Mouse (Mus musculus) heart, embryonic 14.5 days (tissue): ENCODE measurements around the gene Gpr176. TPM values are rescaled to one million over a fixed set of nuclear protein-coding genes. Genes with fewer than 3 reads are reported as not detected.
A peak's percentile ranks its signal among the peaks of the same experiment; 100 is the strongest.

Experiments
- ATAC-seq: fragments of 200-750 bp; cut with Nextera tagmentation; 2 replicates; pipeline ENCODE4 v1.8.0; 2017; ENCODE audit warnings: low read depth, moderate TSS enrichment; ENCODE audit not compliant: insufficient number of reproducible peaks, insufficient read depth, low FRiP score
- H3K27ac ChIP-seq, 2 experiments: fragments of 200-500 bp in 1 of 2; fragments of 300-500 bp in 1 of 2; sonication (generic) in 1 of 2; replicated peaks in 1 of 2; 2 replicates each; pipeline ENCODE4 v1.5.1; 2012 to 2014; ENCODE audit warnings: low read depth in 2 of 2, low read length in 2 of 2, control low read depth in 1 of 2, mild to moderate bottlenecking in 1 of 2, mixed read lengths in 1 of 2; ENCODE audit not compliant: control insufficient read depth in 1 of 2, insufficient read depth in 1 of 2
- H3K27me3 ChIP-seq: fragments of 300-500 bp; sonication (generic); 2 replicates; pipeline ENCODE4 v1.6.1; 2014; ENCODE audit warnings: mild to moderate bottlenecking, low read length, control low read depth; ENCODE audit not compliant: control insufficient read depth, insufficient read depth
- H3K36me3 ChIP-seq: fragments of 300-500 bp; sonication (generic); 2 replicates; pipeline ENCODE4 v1.6.1; 2014; ENCODE audit warnings: mild to moderate bottlenecking, control low read depth, low read length, mixed read lengths; ENCODE audit not compliant: control insufficient read depth, insufficient read depth
- H3K4me1 ChIP-seq, 2 experiments: fragments of 200-500 bp in 1 of 2; fragments of 300-500 bp in 1 of 2; sonication (generic) in 1 of 2; 2 replicates each; pipeline ENCODE4 v1.6.1; 2012 to 2014; ENCODE audit warnings: low read length in 2 of 2, control low read depth in 1 of 2, mixed read lengths in 1 of 2; ENCODE audit not compliant: control insufficient read depth in 2 of 2, insufficient read depth in 2 of 2
- H3K4me2 ChIP-seq: fragments of 300-500 bp; sonication (generic); 2 replicates; pipeline ENCODE4 v1.6.1; 2014; ENCODE audit warnings: mild to moderate bottlenecking, low read length
- H3K4me3 ChIP-seq, 2 experiments: fragments of 200-500 bp in 1 of 2; fragments of 300-500 bp in 1 of 2; sonication (generic) in 1 of 2; 2 replicates each; pipeline ENCODE4 v1.5.1; 2012 to 2014; ENCODE audit warnings: low read length in 2 of 2, mild to moderate bottlenecking in 2 of 2, control low read depth in 1 of 2, low read depth in 1 of 2, moderate library complexity in 1 of 2; ENCODE audit not compliant: control insufficient read depth in 1 of 2, insufficient read depth in 1 of 2
- H3K9ac ChIP-seq: fragments of 300-500 bp; sonication (generic); 2 replicates; pipeline ENCODE4 v1.6.1; 2014; ENCODE audit warnings: mild to moderate bottlenecking, low read length
- H3K9me3 ChIP-seq: fragments of 300-500 bp; sonication (generic); 2 replicates; pipeline ENCODE4 v1.6.1; 2016; ENCODE audit warnings: low read length, control low read depth; ENCODE audit not compliant: control insufficient read depth
- WGBS: fragments of 180-500 bp; shearing (Covaris S2); extraction: QIAGEN DNeasy Blood & Tissue Kit; methylation state at CpG from one replicate; pipeline ENCODE4 v1.1.7; 2014; 5-methylcytosine and 5-hydroxymethylcytosine counted together
- polyA plus RNA-seq: library from polyadenylated mRNA; unstranded; fragments of >200 nt; fragmentation: Nextera tagmentation; extraction: Ambion mirVana; gene quantifications from 2 replicates; pipeline ENCODE4 v1.2.1, GENCODE M21; 2014

Gene Gpr176
- polyA plus RNA-seq, 1 experiment from 2014 or later = 0.76 TPM

DNA sequence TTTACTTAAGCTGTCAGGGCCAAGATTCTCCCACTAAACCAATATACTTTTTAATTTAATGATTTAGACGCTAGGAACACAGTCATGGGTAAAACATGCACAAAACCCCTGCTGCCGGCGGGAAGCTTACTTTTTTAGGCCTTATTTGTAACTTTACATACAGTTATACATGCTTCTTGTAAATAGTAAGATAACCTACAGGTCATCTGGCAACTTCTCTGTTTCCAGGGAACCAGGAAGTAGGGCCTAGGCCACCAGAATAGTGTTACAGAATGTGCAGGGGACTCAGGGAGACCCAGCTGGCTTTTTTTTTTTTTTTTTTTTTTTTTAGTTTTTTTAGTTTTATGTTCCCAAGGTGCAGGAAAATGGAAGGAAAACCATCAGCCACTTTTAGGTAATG is 16.4 kb upstream of the Gpr176 start:
- Histone ChIP-seq H3K4me3 (peak overlapping the region in 1 of 2 experiments; percentile 83; a peak in 3 of 4 replicates), H3K36me3 (no peaks in the 10 kb centered on the region), H3K27ac (peak overlapping the region; percentile 44 to 94; a peak in 3 of 4 replicates), H3K9me3 (no peaks in the 10 kb centered on the region), H3K9ac (peak overlapping the region; percentile 92), H3K4me1 (peaks cover 0 to 11% of the 10 kb centered on the region in 2 experiments; a peak in 2 of 4 replicates), H3K27me3 (no peaks in the 10 kb centered on the region), H3K4me2 (peak overlapping the region; percentile 89)
- no peak for ATAC-seq
- 55% methylated on average over 3 of the region's 3 CpGs for whole genome bisulfite sequencing

DNA sequence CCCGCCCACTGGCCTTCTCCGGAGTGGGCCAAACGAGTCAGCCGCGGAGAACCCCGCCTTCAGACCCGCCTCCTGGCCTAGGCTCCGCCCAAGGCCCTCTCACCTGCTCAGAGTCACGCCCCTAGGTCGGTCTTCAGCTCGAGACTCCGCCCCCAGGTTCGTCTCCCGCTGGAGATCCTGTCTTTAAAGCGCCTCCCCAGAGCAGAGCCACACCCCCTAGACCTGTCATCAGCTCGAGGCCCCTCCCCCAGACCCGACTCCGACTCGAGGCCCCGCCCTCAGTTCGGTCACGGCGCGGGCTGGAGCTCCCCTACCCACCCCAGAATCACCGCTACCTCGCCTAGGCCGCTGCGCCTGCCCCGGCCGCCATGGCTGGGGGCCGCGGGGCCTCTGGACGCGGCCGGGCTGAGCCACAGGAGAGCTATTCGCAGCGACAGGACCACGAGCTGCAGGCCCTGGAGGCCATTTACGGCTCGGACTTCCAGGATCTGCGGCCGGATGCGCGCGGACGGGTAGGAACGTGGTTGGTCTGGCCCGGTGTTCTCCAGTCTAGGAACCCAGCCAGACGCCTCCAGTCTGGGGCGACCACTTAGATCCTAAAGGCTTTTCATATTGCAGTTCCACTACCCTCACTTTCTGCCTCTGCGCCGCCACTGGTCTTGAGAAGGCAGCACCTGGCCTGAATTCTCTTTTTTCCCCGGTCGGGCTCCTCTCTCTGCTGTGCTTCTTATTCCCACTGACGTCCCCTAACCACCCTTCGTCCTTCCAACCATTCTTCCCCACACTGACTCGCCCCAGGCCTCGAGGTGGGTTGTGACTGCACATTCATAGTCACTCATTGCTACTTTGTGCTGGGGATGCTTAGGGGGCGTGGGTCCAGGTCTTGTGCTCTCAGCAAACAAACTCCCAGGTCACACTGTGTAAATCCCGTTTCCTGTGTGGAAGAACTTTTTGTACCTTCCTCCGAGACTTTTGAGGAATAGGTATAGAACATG is 15.4 kb upstream of the Gpr176 start, which contains the start of gene Eif2ak4:
Gene Eif2ak4, plus strand, starts transcription at position 278 of the 995 bp plus-strand sequence.
- peak within 1 kb of the TSS; percentile 83 to 98 for H3K4me3 ChIP-seq
- peaks cover 0 to 11% of the 10 kb centered on the region in 2 experiments; a peak in 2 of 4 replicates for H3K4me1 ChIP-seq
- no peaks in the 10 kb centered on the region for H3K9me3 ChIP-seq
- peak; percentile 98 for ATAC-seq
- H3K27ac ChIP-seq = peak within 1 kb of the TSS; percentile 94 to 96
- under 1% methylated on average over 61 of the region's 61 CpGs for WGBS
- no peaks in the 10 kb centered on the region for H3K27me3 ChIP-seq
- peak within 1 kb of the TSS; percentile 92 for H3K9ac ChIP-seq
- peak within 1 kb of the TSS; percentile 89 for H3K4me2 ChIP-seq
- no peaks in the 10 kb centered on the region for H3K36me3 ChIP-seq

GRCm38 (mm10) chr2:118383387-118383786 is 10.2 kb upstream of the Gpr176 start:
- no peak overlapping the region for H3K9ac ChIP-seq
- 73% methylated on average over 5 of the region's 5 CpGs for WGBS
- no peaks in the 10 kb centered on the region for H3K36me3 ChIP-seq
- no peak overlapping the region for H3K4me3 ChIP-seq
- H3K27me3 ChIP-seq = no peaks in the 10 kb centered on the region
- H3K9me3 ChIP-seq = no peaks in the 10 kb centered on the region
- H3K27ac ChIP-seq = no peak overlapping the region
- no peaks in the 10 kb centered on the region for H3K4me1 ChIP-seq
- ATAC-seq = no peak
- H3K4me2 ChIP-seq = no peak overlapping the region

- no peaks in the 10 kb centered on the region for H3K36me3 ChIP-seq
- no peaks in the 10 kb centered on the region for H3K4me1 ChIP-seq
- H3K4me2 ChIP-seq = no peak overlapping the region
- H3K4me3 ChIP-seq = no peak overlapping the region
- H3K9ac ChIP-seq = no peak overlapping the region
- no peaks in the 10 kb centered on the region for H3K9me3 ChIP-seq
- 58% methylated on average over 1 of the region's 1 CpGs for WGBS
- H3K27me3 ChIP-seq = no peaks in the 10 kb centered on the region
- ATAC-seq = no peak
- H3K27ac ChIP-seq = no peak overlapping the region
Measured at GRCm38 (mm10) chr2:118379756-118380155, 6.5 kb upstream of the Gpr176 start.

DNA sequence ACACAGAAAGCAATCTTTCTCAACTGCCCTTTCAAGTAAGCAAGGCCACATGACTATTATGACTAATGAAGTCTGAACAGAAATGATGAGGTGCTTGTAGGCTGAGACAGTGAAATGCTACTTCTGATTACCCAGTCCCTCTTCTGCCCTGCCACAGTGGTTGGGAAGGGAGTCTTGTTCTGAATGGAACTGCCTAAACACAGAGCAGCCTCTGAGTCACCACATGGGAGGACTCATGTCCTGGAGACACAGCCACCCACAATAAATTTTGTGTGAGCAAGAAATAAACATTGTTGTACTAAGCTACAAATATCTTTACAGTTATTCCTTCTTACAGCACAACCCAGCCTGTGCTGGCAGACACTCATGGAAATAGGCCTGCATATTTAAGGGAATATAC is 2.7 kb upstream of the Gpr176 start:
- ATAC-seq = no peak
- Histone ChIP-seq H3K27ac (no peak overlapping the region), H3K4me1 (peaks cover 4 to 18% of the 10 kb centered on the region in 2 experiments; a peak in 3 of 4 replicates), H3K9me3 (no peaks in the 10 kb centered on the region), H3K4me2 (no peak overlapping the region), H3K27me3 (peaks cover 21% of the 10 kb centered on the region), H3K4me3 (no peak overlapping the region), H3K36me3 (no peaks in the 10 kb centered on the region), H3K9ac (no peak overlapping the region)

- WGBS = 78% methylated on average over 1 of the region's 1 CpGs
- no peaks in the 10 kb centered on the region for H3K36me3 ChIP-seq
- no peak for ATAC-seq
- H3K9ac ChIP-seq = no peak overlapping the region
- no peak overlapping the region for H3K4me3 ChIP-seq
- H3K27ac ChIP-seq = no peak overlapping the region
- no peak overlapping the region for H3K4me2 ChIP-seq
- no peaks in the 10 kb centered on the region for H3K9me3 ChIP-seq
- H3K4me1 ChIP-seq = peaks cover 4 to 18% of the 10 kb centered on the region in 2 experiments; a peak in 3 of 4 replicates
- H3K27me3 ChIP-seq = peaks cover 25% of the 10 kb centered on the region
Measured at GRCm38 (mm10) chr2:118375522-118375921, 2.3 kb upstream of the Gpr176 start.

- WGBS = 3% methylated on average over 37 of the region's 43 CpGs
- no peaks in the 10 kb centered on the region for H3K36me3 ChIP-seq
- peak overlapping the region; percentile 52 for H3K9ac ChIP-seq
- peaks cover 38% of the 10 kb centered on the region for H3K27me3 ChIP-seq
- no peaks in the 10 kb centered on the region for H3K9me3 ChIP-seq
- ATAC-seq = peak; percentile 75
- H3K4me1 ChIP-seq = peaks cover 4 to 18% of the 10 kb centered on the region in 2 experiments; a peak in 3 of 4 replicates
- H3K27ac ChIP-seq = no peak overlapping the region
- H3K4me2 ChIP-seq = peak overlapping the region; percentile 99
- H3K4me3 ChIP-seq = peak overlapping the region; percentile 42 to 50
Measured at GRCm38 (mm10) chr2:118373572-118374279, 507 bp upstream of the Gpr176 start.
